Mouse (Mus musculus) liver, embryonic 14.5 days (tissue): ENCODE measurements at regions not wholly inside any gene's neighbourhood (a gene's known extent, or its start where the extent isn't known, plus 50 kb on each side); places are given as distances from the start of the nearest gene placed in this dataset.

Experiments
- ATAC-seq: fragments of 200-750 bp; cut with Nextera tagmentation; 2 replicates; pipeline ENCODE4 v1.8.0; 2017; ENCODE audit warnings: moderate number of reproducible peaks, mild to moderate bottlenecking, moderate library complexity; ENCODE audit not compliant: insufficient read depth
- DNase-seq, 3 experiments: peaks; one replicate each; pipeline ENCODE4 v3.0.0-alpha.2; 2012 to 2013; ENCODE audit warnings: low read depth in 3 of 3, low spot score in 3 of 3
- H3K27ac ChIP-seq: fragments of 300-500 bp; sonication (generic); 2 replicates; pipeline ENCODE4 v1.5.1; 2014; ENCODE audit warnings: moderate library complexity, mild to moderate bottlenecking, control low read depth, inconsistent platforms
- H3K27me3 ChIP-seq: fragments of 300-500 bp; sonication (generic); 2 replicates; pipeline ENCODE4 v1.6.1; 2014; ENCODE audit warnings: mild to moderate bottlenecking, low read length, moderate library complexity; ENCODE audit not compliant: control insufficient read depth, insufficient read depth
- H3K36me3 ChIP-seq: fragments of 300-500 bp; sonication (generic); replicated peaks from 2 replicates; pipeline ENCODE4 v1.6.1; 2014; ENCODE audit warnings: low read depth; ENCODE audit not compliant: control insufficient read depth, insufficient read depth
- H3K4me1 ChIP-seq, 2 experiments: fragments of 200-500 bp in 1 of 2; fragments of 300-500 bp in 1 of 2; sonication (generic) in 1 of 2; replicated peaks; 2 replicates each; pipeline ENCODE4 v1.6.1; 2012 to 2014; ENCODE audit warnings: antibody characterized with exemption in 1 of 2, inconsistent platforms in 1 of 2, low read length in 1 of 2; ENCODE audit not compliant: control insufficient read depth in 2 of 2, insufficient read depth in 2 of 2
- H3K4me2 ChIP-seq: fragments of 300-500 bp; sonication (generic); 2 replicates; pipeline ENCODE4 v1.6.1; 2014; ENCODE audit warnings: low read depth, mild to moderate bottlenecking, control low read depth, moderate library complexity
- H3K4me3 ChIP-seq, 2 experiments: fragments of 200-500 bp in 1 of 2; fragments of 300-500 bp in 1 of 2; sonication (generic) in 1 of 2; 2 replicates each; pipeline ENCODE4 v1.5.1; 2012 to 2014; ENCODE audit warnings: low read depth in 2 of 2, low read length in 2 of 2, mild to moderate bottlenecking in 2 of 2, control low read depth in 1 of 2, inconsistent platforms in 1 of 2, moderate library complexity in 1 of 2; ENCODE audit not compliant: insufficient read depth in 1 of 2
- H3K9ac ChIP-seq: fragments of 300-500 bp; sonication (generic); replicated peaks from 2 replicates; pipeline ENCODE4 v1.6.1; 2014; ENCODE audit warnings: mild to moderate bottlenecking, control low read depth, moderate library complexity
- H3K9me3 ChIP-seq: fragments of 300-500 bp; sonication (generic); 2 replicates; pipeline ENCODE4 v1.6.1; 2016; ENCODE audit warnings: low read length, mixed read lengths; ENCODE audit not compliant: control insufficient read depth
- CTCF ChIP-seq: IDR thresholded peaks from 2 replicates; pipeline ENCODE4 v1.5.1; 2016; ENCODE audit warnings: antibody characterized with exemption, low read depth, control low read depth
- EP300 ChIP-seq: IDR thresholded peaks from 2 replicates; pipeline ENCODE4 v1.6.1; 2016; ENCODE audit warnings: antibody characterized with exemption, low read depth
- WGBS: fragments of 180-500 bp; shearing (Covaris S2); extraction: QIAGEN DNeasy Blood & Tissue Kit; methylation state at CpG from one replicate; pipeline ENCODE4 v1.1.7; 2014; ENCODE audit not compliant: insufficient replicate concordance; 5-methylcytosine and 5-hydroxymethylcytosine counted together

- H3K4me2 ChIP-seq = no peak overlapping the region
- no peak overlapping the region for H3K4me3 ChIP-seq
- WGBS = 35% methylated on average over 4 of the region's 4 CpGs
- TF ChIP-seq CTCF (no peak), EP300 (no peak)
- no peaks in the 10 kb centered on the region for H3K27me3 ChIP-seq
- DNase-seq = no peak
- H3K9ac ChIP-seq = no peak overlapping the region
- no peak overlapping the region for H3K27ac ChIP-seq
- H3K4me1 ChIP-seq = no peaks in the 10 kb centered on the region
- no peak for ATAC-seq
- no peaks in the 10 kb centered on the region for H3K36me3 ChIP-seq
- H3K9me3 ChIP-seq = no peaks in the 10 kb centered on the region
Measured at GRCm38 (mm10) chrX:10871613-10872012, 156.8 kb downstream of the Mid1ip1 start.

GRCm38 (mm10) chrX:10877856-10878255, 163.0 kb downstream of the Mid1ip1 start:
- 48% methylated on average over 5 of the region's 5 CpGs for WGBS

GRCm38 (mm10) chrX:10878922-10879321, 164.1 kb downstream of the Mid1ip1 start:
- WGBS = 59% methylated on average over 5 of the region's 5 CpGs
- Histone ChIP-seq H3K9me3 (no peaks in the 10 kb centered on the region), H3K27ac (no peak overlapping the region), H3K4me2 (no peak overlapping the region), H3K9ac (no peak overlapping the region), H3K36me3 (no peaks in the 10 kb centered on the region), H3K4me3 (no peak overlapping the region), H3K27me3 (no peaks in the 10 kb centered on the region), H3K4me1 (no peaks in the 10 kb centered on the region)
- no peak for TF ChIP-seq CTCF
- no peak for TF ChIP-seq EP300
- ATAC-seq (no peak), DNase-seq (no peak)

More at GRCm38 (mm10) chrX:10877856-10878255, 163.0 kb downstream of the Mid1ip1 start:
- Histone ChIP-seq H3K9ac (no peak overlapping the region), H3K36me3 (no peaks in the 10 kb centered on the region), H3K27ac (no peak overlapping the region), H3K27me3 (no peaks in the 10 kb centered on the region), H3K4me3 (no peak overlapping the region), H3K9me3 (no peaks in the 10 kb centered on the region), H3K4me1 (no peaks in the 10 kb centered on the region), H3K4me2 (no peak overlapping the region)
- DNase-seq = no peak
- no peak for ATAC-seq
- TF ChIP-seq CTCF (no peak), EP300 (no peak)

GRCm38 (mm10) chrX:10883729-10884464, 169.1 kb downstream of the Mid1ip1 start:
- Histone ChIP-seq H3K4me1 (no peaks in the 10 kb centered on the region), H3K36me3 (no peaks in the 10 kb centered on the region), H3K4me2 (no peak overlapping the region), H3K4me3 (no peak overlapping the region), H3K9me3 (no peaks in the 10 kb centered on the region), H3K27ac (no peak overlapping the region), H3K27me3 (no peaks in the 10 kb centered on the region), H3K9ac (no peak overlapping the region)
- ATAC-seq = no peak
- WGBS = 57% methylated on average over 11 of the region's 11 CpGs
- DNase-seq = no peak
- TF ChIP-seq CTCF (no peak), EP300 (no peak)

GRCm38 (mm10) chrX:10892815-10893214, 178.0 kb downstream of the Mid1ip1 start:
- TF ChIP-seq CTCF = no peak
- no peak for TF ChIP-seq EP300
- Histone ChIP-seq H3K4me1 (no peaks in the 10 kb centered on the region), H3K4me2 (no peak overlapping the region), H3K9ac (no peak overlapping the region), H3K36me3 (no peaks in the 10 kb centered on the region), H3K4me3 (no peak overlapping the region), H3K27ac (no peak overlapping the region), H3K27me3 (no peaks in the 10 kb centered on the region), H3K9me3 (no peaks in the 10 kb centered on the region)
- DNase-seq (no peak), ATAC-seq (no peak)
- WGBS = 58% methylated on average over 3 of the region's 3 CpGs
